Mouse (Mus musculus) kidney, adult 2 months (tissue): ENCODE measurements around the gene Mief1.

Experiments used
- CTCF ChIP-seq: fragments of 200-500 bp; conservative IDR thresholded peaks from 2 replicates; pipeline ENCODE4 v1.5.1; 2011; ENCODE audit warnings: low read depth, mild to moderate bottlenecking, control low read depth, low read length, moderate library complexity, mixed read lengths; ENCODE audit not compliant: insufficient read depth, insufficient read length
- POLR2A ChIP-seq: fragments of 200-500 bp; IDR thresholded peaks from one replicate; pipeline ENCODE4 v1.6.1; 2011; ENCODE audit warnings: low read depth, low read length, control low read depth

GRCm38 (mm10) chr15:80192246-80192585 is 41.6 kb upstream of the Mief1 start:
- TF ChIP-seq CTCF (no peak), POLR2A (no peak)
